Mouse (Mus musculus) frontal cortex, postnatal 36 days (tissue): ENCODE data around the gene Cish.
A peak's percentile ranks its signal among the peaks of the same experiment; 100 is the strongest.

Experiments
- DNase-seq, 2 experiments: peaks; one replicate each; pipeline ENCODE4 v3.0.0; 2022; ENCODE audit warnings: low spot score in 2 of 2

The Cish gene

GRCm38 (mm10) chr9:107277603-107278002 is 18.2 kb upstream of the Cish start:
- no peak for DNase-seq

GRCm38 (mm10) chr9:107278126-107278525 is 17.7 kb upstream of the Cish start:
- DNase-seq = no peak

- DNase-seq = no peak
Measured at GRCm38 (mm10) chr9:107278527-107279377, 17.1 kb upstream of the Cish start.

GRCm38 (mm10) chr9:107279378-107280321 is 16.2 kb upstream of the Cish start:
- DNase-seq = no peak

GRCm38 (mm10) chr9:107280322-107281027 is 15.4 kb upstream of the Cish start:
- no peak for DNase-seq

- DNase-seq = no peak
Measured at GRCm38 (mm10) chr9:107281241-107281987, 14.4 kb upstream of the Cish start.

GRCm38 (mm10) chr9:107282951-107283350 is 12.9 kb upstream of the Cish start:
- DNase-seq = no peak

GRCm38 (mm10) chr9:107285009-107285408 is 10.8 kb upstream of the Cish start:
- DNase-seq = no peak

GRCm38 (mm10) chr9:107287294-107287693 is 8.5 kb upstream of the Cish start:
- DNase-seq = no peak

- DNase-seq = no peak
Measured at GRCm38 (mm10) chr9:107288105-107288650, 7.6 kb upstream of the Cish start.

GRCm38 (mm10) chr9:107288711-107289110 is 7.1 kb upstream of the Cish start:
- no peak for DNase-seq

- peak; percentile 21 to 33 for DNase-seq
Measured at GRCm38 (mm10) chr9:107289211-107290076, 6.4 kb upstream of the Cish start, which contains the start of gene Mapkapk3. Gene Mapkapk3 (minus strand): TSS chr9:107289877.

- peak; percentile 81 to 85 for DNase-seq
Measured at GRCm38 (mm10) chr9:107290897-107291296, 4.9 kb upstream of the Cish start.

GRCm38 (mm10) chr9:107294249-107294648 is 1.6 kb upstream of the Cish start:
- DNase-seq = peak; percentile 73 to 74

GRCm38 (mm10) chr9:107295616-107296015 is 210 bp upstream of the Cish start:
- DNase-seq = peak; percentile 53 to 55

- no peak for DNase-seq
Measured at GRCm38 (mm10) chr9:107296041-107296440, 215 bp downstream of the Cish start.

- peak; percentile 93 to 96 for DNase-seq
Measured at GRCm38 (mm10) chr9:107296501-107296965, 707 bp downstream of the Cish start.

- DNase-seq = no peak
Measured at GRCm38 (mm10) chr9:107297059-107297458, 1.2 kb downstream of the Cish start.

- no peak for DNase-seq
Measured at GRCm38 (mm10) chr9:107297658-107298057, 1.8 kb downstream of the Cish start.
